Mouse (Mus musculus) retina, embryonic 14.5 days (tissue): ENCODE measurements around the gene Gm16223.

ENCODE experiments used
- DNase-seq: peaks from one replicate; pipeline ENCODE4 v3.0.0-alpha.2; 2015; ENCODE audit warnings: low spot score

The Gm16223 gene

DNA sequence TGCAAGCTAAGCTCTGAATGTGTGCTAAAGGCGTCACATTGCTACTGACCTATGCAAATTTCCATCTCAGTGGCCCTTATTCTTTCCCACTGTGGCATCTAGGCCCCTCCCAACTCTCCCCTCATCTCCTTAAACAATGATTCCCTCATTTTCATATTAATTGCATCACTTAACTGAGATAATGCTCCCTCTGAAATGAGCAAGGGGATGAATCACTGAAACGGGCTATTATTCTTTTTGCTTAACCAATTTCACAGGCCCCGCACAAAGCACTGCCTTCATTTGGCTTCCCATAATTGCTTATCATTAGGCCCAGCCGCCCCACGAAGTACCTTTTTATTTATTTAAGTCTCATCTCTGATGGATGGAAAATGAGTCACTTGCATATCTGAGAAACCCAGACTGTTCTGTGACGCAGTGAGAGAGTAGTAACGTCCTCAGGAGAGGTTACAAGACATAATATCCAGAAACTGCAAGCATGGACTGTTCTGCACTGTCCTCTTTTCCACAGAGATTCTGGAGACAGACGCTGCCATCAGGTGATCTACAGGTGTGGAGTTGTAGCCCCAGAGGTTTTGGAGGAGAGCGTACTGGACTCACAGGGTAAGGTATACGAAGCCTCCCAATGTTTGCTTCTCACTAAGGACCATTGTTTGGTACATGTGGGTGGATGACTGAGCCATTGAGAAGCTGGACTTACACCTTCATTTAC, at the start of gene Gm16223:
Gene Gm16223 (plus strand): TSS at position 485 of the 712 bp plus-strand sequence.
- no peak for DNase-seq

DNA sequence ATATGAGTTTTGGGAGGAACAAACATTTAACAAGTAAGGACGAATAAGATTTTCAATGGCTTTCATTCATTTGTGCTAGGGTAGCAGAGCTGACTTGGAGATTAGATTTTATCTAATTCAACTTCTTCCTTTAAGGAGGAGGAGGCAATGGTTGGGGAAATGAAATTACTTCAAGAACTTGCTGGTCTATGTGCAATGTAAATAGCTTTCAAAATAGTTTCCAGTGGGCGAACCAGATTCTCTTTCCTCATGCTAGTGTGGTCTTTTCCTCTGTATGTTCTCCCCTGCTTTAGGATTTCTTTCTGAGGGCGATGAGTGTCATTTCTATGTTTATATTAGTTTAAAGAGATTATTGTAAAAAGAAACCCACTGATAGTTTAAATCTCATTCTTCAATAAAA, 45.7 kb upstream of the Gm16223 start:
- no peak for DNase-seq

DNA sequence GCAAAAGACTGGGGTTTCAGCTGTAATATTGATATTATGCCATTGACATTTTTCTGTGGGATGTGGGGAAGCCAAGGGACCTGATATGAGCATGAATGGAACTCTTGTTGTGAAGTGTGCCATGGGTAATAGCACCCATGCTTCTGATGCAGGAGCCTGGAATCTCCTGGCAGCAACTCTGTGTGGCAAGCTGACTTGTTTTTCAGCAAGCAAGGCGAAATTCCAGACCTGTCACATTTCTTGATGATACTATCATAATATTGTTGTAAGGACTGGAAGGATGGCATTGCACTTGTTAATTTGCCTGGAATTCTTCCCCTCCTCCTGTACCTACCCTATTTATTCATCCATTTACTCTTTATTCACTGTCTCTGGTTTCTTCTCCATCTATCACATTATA, 44.2 kb upstream of the Gm16223 start:
- no peak for DNase-seq

DNA sequence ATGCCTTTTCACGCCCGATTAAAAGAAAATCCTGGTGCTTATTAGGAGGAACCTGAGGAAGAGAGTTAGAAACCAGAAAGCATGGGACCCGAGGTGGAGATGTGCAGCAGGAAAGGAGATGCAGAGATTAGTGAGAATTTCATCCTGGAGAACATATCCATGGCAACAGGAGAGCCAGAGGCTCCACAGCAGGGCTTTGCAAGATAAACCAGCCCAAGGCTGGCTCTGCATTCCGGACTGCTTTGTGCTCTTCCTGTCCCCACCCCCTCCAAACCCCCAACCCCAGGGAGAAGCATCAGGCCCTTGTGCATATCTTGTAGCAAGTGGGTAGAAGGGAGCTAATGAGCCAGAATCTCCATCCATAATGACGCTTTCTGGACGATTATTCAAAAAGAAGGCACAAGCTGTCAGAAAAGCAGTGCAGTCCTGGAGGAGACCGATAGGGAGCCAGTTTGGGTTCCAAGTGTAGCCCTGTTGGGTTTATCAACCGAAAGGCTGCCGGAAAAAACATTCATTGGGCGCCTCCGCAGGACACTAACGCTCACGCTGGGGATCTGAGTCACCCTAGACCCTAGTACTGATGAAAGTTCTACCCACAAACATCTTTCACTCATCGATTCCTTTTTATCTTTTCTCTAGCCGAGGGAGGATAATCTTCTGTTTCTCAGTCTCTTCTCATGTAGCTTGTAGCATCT, 31.2 kb upstream of the Gm16223 start:
- peak; percentile 12 for DNase-seq

DNA sequence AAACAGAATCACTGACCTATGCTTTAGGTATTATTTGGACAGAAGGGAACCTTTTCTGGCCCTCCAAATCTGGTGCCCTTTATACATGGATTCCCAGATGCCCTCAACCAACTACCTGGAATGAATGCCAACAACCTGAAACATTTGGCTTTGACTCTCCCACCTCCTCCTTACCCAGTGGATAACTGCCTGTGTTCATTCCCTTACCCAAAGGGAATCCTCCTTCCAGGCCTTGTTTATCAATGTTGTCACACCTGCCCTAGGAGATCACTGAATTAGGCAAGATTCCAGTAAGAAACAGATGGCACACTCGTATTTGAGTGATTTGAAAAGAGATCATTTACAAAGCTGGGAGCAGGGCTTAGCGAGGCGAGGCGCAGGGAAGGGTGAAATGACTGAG, 13.1 kb upstream of the Gm16223 start:
- no peak for DNase-seq

DNA sequence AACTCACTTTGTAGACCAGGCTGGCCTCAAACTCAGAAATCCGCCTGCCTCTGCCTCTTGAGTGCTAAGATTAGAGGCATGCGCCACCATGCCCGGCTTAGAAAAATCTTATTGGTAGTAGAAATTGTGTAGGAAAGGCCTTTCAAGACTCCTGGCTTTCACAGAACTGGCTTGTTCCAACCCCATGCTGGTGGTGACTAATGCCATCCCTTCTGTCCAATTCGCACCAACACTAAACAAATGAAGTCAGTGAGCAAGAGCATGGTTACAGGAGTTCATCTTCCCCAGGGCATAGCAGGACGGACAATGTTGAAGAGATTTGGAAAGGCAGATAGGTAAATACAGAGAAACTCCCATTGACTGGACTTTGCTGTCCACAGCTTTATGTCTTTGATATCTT, 12.6 kb upstream of the Gm16223 start:
- DNase-seq: no peak

DNA sequence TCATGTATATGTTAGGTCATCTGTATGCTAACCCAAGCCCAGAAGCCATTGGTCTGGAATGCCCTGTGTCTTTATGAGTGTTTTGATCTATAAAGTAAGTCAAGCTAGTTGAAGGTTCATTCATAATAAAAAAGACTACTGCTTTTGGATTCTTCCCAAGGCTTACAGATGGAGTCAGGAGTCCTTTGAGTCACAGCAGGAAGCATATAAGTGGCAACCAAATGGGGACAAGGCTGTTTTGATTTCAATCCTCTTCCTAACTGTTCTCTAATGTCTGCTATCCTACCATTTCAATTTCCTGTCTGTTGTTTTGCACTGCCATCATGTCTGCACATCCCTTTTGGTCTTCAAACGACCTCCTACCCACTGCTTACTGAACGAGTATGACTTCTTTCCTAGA, 2.7 kb upstream of the Gm16223 start:
- no peak for DNase-seq

DNA sequence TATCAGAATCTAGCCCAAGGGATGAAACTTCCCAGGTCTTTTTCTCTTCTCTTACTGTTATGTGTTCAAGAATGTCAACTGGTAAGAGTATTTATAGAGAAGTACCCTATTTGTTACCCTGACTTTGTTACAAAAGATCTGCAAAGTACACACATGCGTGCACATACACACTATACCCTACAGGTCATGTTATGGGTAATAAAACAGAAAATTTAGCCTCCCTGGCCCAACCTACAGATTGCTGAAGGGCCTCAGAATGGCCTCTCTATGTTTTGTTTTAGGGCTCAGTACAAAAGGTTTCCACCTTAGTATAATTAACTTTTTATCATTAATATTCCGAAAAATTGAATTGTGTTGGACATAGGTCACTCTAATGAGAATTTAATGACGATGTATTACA, 685 bp upstream of the Gm16223 start:
- DNase-seq: no peak

DNA sequence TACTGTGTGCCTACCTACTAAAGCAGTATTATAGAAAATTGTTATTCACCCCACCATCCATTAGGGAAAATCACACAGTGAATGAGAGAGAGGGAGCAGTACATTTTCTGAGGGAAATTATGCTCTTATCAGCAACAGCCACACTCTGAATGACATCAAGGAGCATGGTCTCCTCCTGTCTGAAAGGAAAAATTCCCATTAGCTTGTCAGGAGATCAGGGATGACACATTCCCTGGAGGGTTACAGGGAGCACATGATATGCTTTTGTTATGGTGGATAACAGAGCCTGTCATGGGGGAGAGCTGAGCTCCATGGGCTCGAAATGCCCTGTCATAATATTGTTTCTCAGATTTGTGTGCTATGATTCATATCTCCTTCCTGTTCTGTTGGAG, 424 bp downstream of the Gm16223 start:
- DNase-seq: no peak

DNA sequence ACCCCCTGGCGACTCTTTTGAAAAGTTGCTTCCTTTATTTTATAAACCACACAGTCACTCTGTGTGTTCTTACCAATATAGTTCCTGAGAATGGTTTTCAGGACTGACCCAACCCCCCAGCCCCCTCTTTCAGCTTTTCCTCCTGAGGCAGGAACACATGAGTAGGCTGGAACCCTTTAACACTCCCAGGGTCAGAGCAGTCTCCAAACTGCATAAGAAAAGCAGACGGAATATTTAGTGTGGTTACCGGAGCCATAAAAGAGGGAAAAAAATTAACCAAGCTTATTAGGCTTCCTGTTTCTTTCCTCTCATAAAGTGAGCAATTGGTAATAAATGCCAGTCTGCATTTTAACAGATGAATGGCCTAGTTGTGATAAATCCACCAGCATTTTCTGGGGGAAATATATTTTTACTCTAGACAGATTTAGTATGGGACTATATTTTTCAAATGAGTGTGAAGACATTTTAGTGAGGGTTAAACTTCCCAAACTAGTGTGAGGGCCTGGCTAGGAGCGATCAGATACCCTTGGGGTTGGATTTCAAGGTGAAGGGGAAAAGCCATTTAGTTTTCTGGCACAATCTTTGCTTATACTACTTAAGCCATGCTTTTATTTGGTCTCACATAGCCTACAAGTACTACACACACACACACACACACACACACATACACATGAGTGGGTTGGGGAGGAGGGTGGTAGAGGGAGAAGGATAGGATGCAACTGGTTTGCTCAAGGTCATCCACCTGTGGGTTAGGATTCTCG, 49.0 kb downstream of the Gm16223 start:
- DNase-seq: no peak

DNA sequence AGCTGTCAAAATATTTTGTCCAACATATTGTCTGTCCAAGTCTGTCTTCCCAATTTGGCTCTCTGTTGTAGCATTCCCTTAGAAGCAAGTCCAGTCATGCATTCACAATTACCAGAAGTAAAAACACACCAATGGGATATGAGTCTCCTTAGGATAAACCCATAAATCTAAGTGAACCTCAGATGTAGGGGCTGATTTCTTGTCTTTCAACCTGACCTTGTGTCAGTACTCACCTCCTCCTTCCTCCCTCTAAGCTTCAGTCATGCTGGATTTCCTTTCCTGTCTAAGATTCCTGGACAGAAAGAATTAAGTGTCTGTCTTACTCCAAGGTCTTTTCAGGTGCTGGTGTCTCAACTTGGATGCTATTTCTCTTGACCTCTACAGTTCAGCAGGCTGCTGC, 57.8 kb downstream of the Gm16223 start:
- DNase-seq: no peak

DNA sequence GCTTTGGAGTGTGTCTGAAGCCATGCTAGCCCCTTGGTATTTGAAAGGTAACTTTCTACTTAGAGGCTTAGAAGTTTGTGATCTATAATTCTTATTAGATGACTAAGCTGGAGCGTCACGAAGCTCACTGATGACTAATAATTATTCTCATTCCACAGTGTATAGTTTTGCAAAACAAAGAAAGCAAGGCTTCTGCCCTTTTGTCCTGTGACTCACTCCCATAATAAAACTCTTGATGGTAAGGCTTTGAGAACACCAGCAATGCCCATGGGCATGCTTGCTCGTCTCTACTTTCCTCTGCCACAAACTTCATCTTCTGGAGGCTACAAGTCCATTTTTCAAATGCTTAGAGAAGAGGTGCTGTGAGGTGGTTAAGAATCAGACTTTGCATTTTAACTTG, 87.9 kb downstream of the Gm16223 start:
- DNase-seq: no peak

DNA sequence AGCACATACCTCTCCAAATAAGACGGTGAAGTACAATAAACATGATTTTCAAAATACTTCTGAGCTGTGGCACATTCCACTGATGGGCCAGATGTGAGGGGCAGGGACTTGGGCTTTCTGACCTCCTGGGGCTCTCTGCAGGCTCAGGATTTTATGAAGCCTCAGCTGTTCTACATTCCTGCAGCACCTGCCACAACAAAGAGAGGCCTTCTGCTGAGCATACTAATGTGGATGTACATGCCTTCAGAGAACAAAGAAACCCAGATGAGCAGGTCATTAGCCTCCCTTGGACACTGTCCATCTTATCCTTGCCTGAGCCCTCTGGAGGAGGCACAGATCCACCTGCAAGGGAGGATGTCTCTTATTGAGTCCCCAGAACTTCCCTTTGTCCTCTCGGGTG, 97.0 kb downstream of the Gm16223 start:
- no peak for DNase-seq

DNA sequence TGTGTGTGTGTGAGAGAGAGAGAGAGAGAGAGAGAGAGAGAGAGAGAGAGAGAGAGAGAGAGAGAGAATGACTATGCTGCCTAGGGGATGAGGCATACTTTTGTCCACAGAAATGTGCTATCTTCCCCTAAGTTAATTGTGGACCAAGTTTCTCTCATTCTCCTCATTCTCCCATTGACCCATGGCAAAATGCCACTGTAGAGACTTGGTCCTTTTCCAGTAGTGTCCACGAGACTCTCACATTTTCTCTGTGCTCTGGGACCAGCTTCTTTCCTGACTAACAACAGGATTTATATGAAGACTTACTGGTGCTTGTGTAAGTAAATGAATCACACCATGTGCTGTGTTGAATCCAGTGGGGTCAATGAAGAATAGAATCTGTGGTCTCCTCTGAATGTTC, 98.6 kb downstream of the Gm16223 start:
- DNase-seq: no peak

DNA sequence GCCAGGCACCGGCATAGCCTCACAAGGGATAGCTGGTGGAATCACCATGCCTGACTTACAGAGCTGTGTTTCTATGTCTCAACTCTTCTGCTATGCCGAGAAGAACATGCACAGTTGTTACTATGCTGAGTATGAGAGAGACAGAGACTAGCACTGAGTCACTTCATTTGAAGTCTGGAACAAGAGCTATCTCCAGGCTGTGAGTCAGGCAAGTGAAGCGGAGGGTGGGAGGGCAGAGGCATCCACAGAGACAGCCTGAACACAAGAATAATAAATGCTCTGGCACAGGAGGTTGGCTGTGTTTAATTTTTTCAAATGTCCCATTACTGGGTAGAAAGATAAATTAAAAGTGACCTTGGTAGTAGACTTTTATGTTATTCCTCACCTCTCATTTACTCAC, 100.3 kb downstream of the Gm16223 start:
- DNase-seq: no peak

DNA sequence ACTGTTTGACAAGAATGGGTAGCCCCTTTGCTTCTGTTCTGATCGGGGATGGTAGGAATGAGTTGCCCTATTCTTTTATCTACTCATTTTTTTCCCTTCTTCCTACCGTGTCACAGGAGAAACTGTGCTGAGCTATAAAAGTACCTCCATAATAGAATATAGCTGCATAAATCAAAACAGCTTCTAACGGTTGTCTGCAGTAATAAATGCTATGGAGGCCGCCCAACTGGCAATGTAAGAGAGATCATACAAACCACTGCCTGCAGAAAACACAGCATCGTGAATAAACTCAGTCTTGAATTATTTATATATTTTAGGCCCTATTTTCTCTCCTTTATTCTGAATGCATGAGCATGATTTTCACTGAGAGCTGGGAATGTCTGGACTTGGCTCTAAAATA, 101.0 kb downstream of the Gm16223 start:
- DNase-seq: no peak

DNA sequence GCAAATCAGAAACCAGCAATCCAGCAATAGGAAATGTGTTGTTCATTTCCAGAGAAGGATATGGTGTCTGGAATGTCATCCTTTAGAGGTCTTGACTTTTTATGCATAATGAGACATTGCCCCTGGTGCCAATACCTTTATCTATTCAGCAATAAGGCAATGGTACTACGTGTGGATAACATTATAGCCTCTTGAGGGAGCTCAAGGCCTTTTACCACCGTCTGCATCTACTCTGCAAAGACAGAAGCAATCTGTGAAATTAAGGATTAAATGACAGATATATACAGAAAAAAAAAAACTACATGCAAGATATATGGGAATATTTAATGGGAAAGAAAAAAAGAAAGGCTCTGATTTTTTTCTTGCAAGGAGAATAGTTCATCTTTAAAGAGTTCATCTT, 106.3 kb downstream of the Gm16223 start:
- no peak for DNase-seq

DNA sequence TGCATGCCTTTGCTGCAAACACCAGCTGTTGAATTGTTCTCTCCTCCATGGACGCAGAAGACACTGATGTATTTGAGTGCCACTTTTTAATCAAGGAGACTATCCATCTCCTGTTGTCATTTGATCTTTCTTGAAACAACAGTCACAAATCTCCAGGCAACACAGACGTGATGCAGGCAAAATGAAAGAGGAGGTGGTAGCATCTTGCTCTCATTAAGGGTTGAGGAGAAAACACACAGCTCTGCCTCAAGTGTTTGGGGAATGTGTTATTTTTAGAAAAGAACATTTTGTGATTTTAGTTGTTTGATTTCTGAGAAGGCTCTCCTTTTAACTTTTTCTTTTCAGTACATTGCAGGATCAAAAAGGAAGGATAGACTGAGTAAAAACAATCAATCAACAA, 107.7 kb downstream of the Gm16223 start:
- DNase-seq: no peak

DNA sequence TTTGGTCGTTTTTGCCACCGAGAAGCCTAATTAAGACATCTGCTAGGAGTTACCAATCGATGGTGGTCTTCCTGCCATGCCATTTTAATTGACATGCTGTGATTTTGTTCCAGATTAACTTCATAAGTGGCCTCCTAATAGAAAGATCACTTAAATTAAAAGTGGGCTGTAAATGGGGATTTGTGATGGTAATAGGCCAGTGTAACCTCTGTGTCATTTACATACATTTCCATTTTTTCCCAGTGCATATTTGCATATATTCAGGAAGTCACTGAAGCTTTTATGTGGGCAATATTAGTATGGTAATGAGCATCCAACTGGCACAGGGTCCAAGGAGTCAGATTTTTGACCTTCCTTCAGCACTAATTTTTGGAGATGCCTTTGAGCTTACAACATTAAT, 130.7 kb downstream of the Gm16223 start:
- DNase-seq: no peak

DNA sequence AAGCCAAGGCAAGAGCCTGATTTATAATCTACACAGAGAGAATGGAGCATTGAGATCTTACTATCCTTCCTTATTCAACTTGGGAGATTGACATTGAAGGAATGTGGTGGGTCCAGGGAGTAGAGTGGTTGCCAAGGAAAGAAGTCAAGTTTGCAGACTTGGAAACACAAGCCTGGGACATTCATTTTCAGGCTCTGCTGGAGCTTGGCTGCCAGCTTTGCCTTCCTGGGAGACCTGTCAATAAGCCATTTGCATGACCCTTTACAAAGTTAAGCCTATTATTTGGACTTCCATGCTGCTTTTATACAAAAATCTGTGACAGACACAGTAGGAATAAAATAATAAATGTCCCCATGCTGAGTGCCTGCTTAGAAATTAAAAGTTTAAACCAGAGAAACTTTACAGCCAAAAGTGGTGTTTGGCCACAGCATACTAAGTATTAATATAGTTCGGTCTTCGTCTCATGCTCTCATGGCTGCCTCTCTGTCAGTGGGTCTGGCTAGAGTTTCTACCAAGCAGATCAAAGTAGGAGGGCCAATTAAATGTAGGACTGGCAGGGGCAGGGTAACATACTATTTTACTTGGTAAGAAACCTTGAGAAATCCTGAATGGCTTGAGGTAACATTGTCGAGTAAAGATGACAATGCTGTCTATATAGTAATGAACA, 139.8 kb downstream of the Gm16223 start:
- DNase-seq: no peak

DNA sequence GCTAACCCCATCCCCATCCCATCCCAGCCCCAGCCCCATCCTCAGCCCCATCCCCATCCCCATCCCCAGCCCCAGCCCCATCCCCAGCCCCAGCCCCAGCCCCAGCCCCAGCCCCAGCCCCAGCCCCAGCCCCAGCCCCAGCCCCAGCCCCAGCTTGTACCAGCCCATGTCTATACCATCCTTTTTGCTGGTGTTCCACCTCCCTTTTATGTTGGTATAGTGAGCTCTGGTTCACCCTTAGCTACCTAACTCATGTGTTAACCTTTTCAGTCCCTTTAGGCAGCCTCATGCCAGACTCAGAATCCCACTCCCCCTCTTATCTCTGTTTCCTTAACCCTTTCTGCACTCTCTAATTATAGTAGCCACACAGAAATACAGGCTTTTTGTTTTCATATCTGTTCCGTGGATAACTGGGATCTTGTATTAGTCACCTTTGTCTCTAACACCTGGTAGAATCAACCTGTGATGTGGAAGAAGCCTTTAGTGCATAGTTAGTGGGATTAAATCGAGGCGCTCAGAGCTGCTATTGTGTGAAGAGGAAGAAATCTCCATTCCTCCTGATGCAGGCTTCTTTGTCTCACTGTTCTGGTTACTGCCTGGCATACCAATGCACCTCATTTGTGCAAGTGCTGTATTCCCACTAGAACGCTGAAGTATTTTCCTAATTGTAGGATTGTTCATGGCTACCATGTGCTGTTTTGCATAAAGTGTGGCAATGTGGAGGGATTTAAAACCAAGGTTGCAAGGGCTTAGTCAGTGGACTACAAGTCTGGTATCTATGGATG, 144.0 kb downstream of the Gm16223 start:
- DNase-seq: no peak

DNA sequence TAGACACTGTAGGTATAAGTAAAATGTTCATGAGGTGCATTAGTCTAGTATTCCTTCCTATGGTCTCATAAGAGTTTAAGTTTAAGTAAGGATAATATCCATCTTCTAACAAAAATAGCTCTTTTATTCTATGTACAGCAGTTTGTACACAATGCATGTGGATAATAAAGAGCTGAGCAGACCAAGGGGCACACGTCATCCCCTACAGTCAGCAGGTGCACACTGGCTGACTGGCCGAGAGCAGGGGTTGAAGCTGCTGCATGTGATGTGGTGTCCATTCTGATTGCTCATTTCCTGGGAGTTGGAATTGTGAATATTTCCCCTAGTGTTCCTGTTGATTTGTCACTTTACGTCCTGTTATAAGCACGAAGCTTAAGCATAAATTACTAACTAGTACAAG, 144.6 kb downstream of the Gm16223 start:
- DNase-seq: no peak
